Mouse (Mus musculus) E14TG2a.4 (cell line): ENCODE data around the gene Pcca.

Experiments
- H3K27me3 ChIP-seq: 2 replicates; pipeline ENCODE4 v1.6.1; 2014; ENCODE audit warnings: low read length, control low read depth; ENCODE audit not compliant: insufficient read depth
- H3K36me3 ChIP-seq: 2 replicates; pipeline ENCODE4 v1.6.1; 2014; ENCODE audit warnings: low read length, control low read depth; ENCODE audit not compliant: insufficient read depth
- H3K4me1 ChIP-seq: replicated peaks from 2 replicates; pipeline ENCODE4 v1.6.1; 2014; ENCODE audit warnings: low read depth, low read length, control low read depth
- H3K4me3 ChIP-seq: replicated peaks from 2 replicates; pipeline ENCODE4 v1.5.1; 2014; ENCODE audit warnings: mild to moderate bottlenecking, low read length
- H3K9me3 ChIP-seq: 2 replicates; pipeline ENCODE4 v1.6.1; 2014; ENCODE audit warnings: low read length, control low read depth
- CTCF ChIP-seq: conservative IDR thresholded peaks from 2 replicates; pipeline ENCODE4 v1.5.1; 2014; ENCODE audit warnings: low read length
- NANOG ChIP-seq: IDR thresholded peaks from 2 replicates; pipeline ENCODE4 v1.6.1; 2014; ENCODE audit warnings: borderline replicate concordance, low read length, mixed read lengths
- POU5F1 ChIP-seq: IDR thresholded peaks from 2 replicates; pipeline ENCODE4 v1.6.1; 2014; ENCODE audit warnings: low read length, borderline replicate concordance

Gene Pcca

GRCm38 (mm10) chr14:122642432-122642831, 108.3 kb downstream of the Pcca start:
- Histone ChIP-seq H3K9me3 (no peaks in the 10 kb centered on the region), H3K36me3 (no peaks in the 10 kb centered on the region), H3K27me3 (no peaks in the 10 kb centered on the region), H3K4me1 (peaks cover 8% of the 10 kb centered on the region; the same call in 1 of the 2 replicates), H3K4me3 (no peak overlapping the region)
- TF ChIP-seq CTCF, result no peak
- no peak for TF ChIP-seq POU5F1
- TF ChIP-seq NANOG, result no peak

GRCm38 (mm10) chr14:122648214-122648613, 114.1 kb downstream of the Pcca start:
- Histone ChIP-seq H3K9me3 (no peaks in the 10 kb centered on the region), H3K36me3 (no peaks in the 10 kb centered on the region), H3K4me1 (peaks cover 8% of the 10 kb centered on the region; the same call in 1 of the 2 replicates)

GRCm38 (mm10) chr14:122649336-122649950, 115.3 kb downstream of the Pcca start:
- no peak overlapping the region for H3K4me3 ChIP-seq
- TF ChIP-seq CTCF (no peak), POU5F1 (no peak), NANOG (no peak)
- H3K9me3 ChIP-seq, result no peaks in the 10 kb centered on the region
- H3K4me1 ChIP-seq, result peaks cover 8% of the 10 kb centered on the region; the same call in 1 of the 2 replicates
- H3K36me3 ChIP-seq, result no peaks in the 10 kb centered on the region
- no peaks in the 10 kb centered on the region for H3K27me3 ChIP-seq

More at GRCm38 (mm10) chr14:122648214-122648613, 114.1 kb downstream of the Pcca start:
- TF ChIP-seq NANOG (no peak), POU5F1 (no peak), CTCF (no peak)
- Histone ChIP-seq H3K4me3 (no peak overlapping the region), H3K27me3 (no peaks in the 10 kb centered on the region)

GRCm38 (mm10) chr14:122651681-122652080, 117.6 kb downstream of the Pcca start:
- no peak overlapping the region for H3K4me3 ChIP-seq
- H3K27me3 ChIP-seq, result no peaks in the 10 kb centered on the region
- H3K9me3 ChIP-seq, result no peaks in the 10 kb centered on the region
- no peaks in the 10 kb centered on the region for H3K36me3 ChIP-seq
- no peak for TF ChIP-seq POU5F1
- TF ChIP-seq NANOG, result no peak
- TF ChIP-seq CTCF, result no peak
- H3K4me1 ChIP-seq, result peaks cover 6% of the 10 kb centered on the region

GRCm38 (mm10) chr14:122675661-122676060, 141.5 kb downstream of the Pcca start:
- no peak overlapping the region for H3K4me3 ChIP-seq
- no peaks in the 10 kb centered on the region for H3K36me3 ChIP-seq
- no peaks in the 10 kb centered on the region for H3K4me1 ChIP-seq
- no peak for TF ChIP-seq CTCF
- no peak for TF ChIP-seq POU5F1
- no peak for TF ChIP-seq NANOG
- no peaks in the 10 kb centered on the region for H3K9me3 ChIP-seq
- no peaks in the 10 kb centered on the region for H3K27me3 ChIP-seq

GRCm38 (mm10) chr14:122683645-122684044, 149.5 kb downstream of the Pcca start:
- Histone ChIP-seq H3K4me1 (peaks cover 12% of the 10 kb centered on the region), H3K27me3 (no peaks in the 10 kb centered on the region), H3K4me3 (no peak overlapping the region), H3K36me3 (no peaks in the 10 kb centered on the region), H3K9me3 (no peaks in the 10 kb centered on the region)
- TF ChIP-seq CTCF, result no peak
- no peak for TF ChIP-seq POU5F1
- TF ChIP-seq NANOG, result no peak

- Histone ChIP-seq H3K4me3 (no peak overlapping the region), H3K9me3 (no peaks in the 10 kb centered on the region), H3K36me3 (no peaks in the 10 kb centered on the region), H3K27me3 (no peaks in the 10 kb centered on the region), H3K4me1 (peaks cover 12% of the 10 kb centered on the region)
- TF ChIP-seq POU5F1 (no peak), NANOG (no peak), CTCF (no peak)
These were observed 150.1 kb downstream of the Pcca start for GRCm38 (mm10) chr14:122684250-122684649.

- Histone ChIP-seq H3K27me3 (no peaks in the 10 kb centered on the region), H3K9me3 (no peaks in the 10 kb centered on the region), H3K4me1 (peaks cover 12% of the 10 kb centered on the region), H3K36me3 (no peaks in the 10 kb centered on the region), H3K4me3 (no peak overlapping the region)
- TF ChIP-seq CTCF (no peak), NANOG (no peak), POU5F1 (no peak)
These were observed 150.7 kb downstream of the Pcca start for GRCm38 (mm10) chr14:122684811-122685210.

- Histone ChIP-seq H3K4me3 (no peak overlapping the region), H3K27me3 (no peaks in the 10 kb centered on the region), H3K36me3 (no peaks in the 10 kb centered on the region), H3K4me1 (peaks cover 12% of the 10 kb centered on the region), H3K9me3 (no peaks in the 10 kb centered on the region)
- no peak for TF ChIP-seq NANOG
These were observed 153.3 kb downstream of the Pcca start for GRCm38 (mm10) chr14:122687398-122687797.
